Mouse (Mus musculus) hindbrain, embryonic 14.5 days (tissue): ENCODE results near the gene Lrrc28. TPM values are rescaled to one million over a fixed set of nuclear protein-coding genes. Genes with fewer than 3 reads are reported as not detected.
A peak's percentile ranks its signal among the peaks of the same experiment; 100 is the strongest.

Source experiments
- ATAC-seq: fragments of 200-750 bp; cut with Nextera tagmentation; 2 replicates; pipeline ENCODE4 v1.8.0; 2017; ENCODE audit warnings: moderate number of reproducible peaks, mild to moderate bottlenecking, moderate TSS enrichment, moderate library complexity; ENCODE audit not compliant: low FRiP score
- DNase-seq: peaks from one replicate; pipeline ENCODE4 v3.0.0-alpha.2; 2015; ENCODE audit warnings: low spot score
- H3K27ac ChIP-seq: fragments of 300-500 bp; sonication (generic); 2 replicates; pipeline ENCODE4 v1.5.1; 2014; ENCODE audit warnings: mild to moderate bottlenecking, moderate library complexity
- H3K27me3 ChIP-seq: fragments of 300-500 bp; sonication (generic); 2 replicates; pipeline ENCODE4 v1.6.1; 2014; ENCODE audit warnings: mild to moderate bottlenecking, low read length, mixed read lengths; ENCODE audit not compliant: control insufficient read depth, insufficient read depth
- H3K36me3 ChIP-seq: fragments of 300-500 bp; sonication (generic); replicated peaks from 2 replicates; pipeline ENCODE4 v1.6.1; 2014; ENCODE audit not compliant: control insufficient read depth, insufficient read depth
- H3K4me1 ChIP-seq: fragments of 300-500 bp; sonication (generic); replicated peaks from 2 replicates; pipeline ENCODE4 v1.6.1; 2014; ENCODE audit warnings: antibody characterized with exemption, low read length, mixed read lengths; ENCODE audit not compliant: control insufficient read depth, insufficient read depth
- H3K4me2 ChIP-seq: fragments of 300-500 bp; sonication (generic); replicated peaks from 2 replicates; pipeline ENCODE4 v1.6.1; 2014; ENCODE audit warnings: mild to moderate bottlenecking, moderate library complexity
- H3K4me3 ChIP-seq: fragments of 300-500 bp; sonication (generic); replicated peaks from 2 replicates; pipeline ENCODE4 v1.5.1; 2014; ENCODE audit warnings: mild to moderate bottlenecking, low read length
- H3K9ac ChIP-seq: fragments of 300-500 bp; sonication (generic); 2 replicates; pipeline ENCODE4 v1.6.1; 2014
- H3K9me3 ChIP-seq: fragments of 300-500 bp; sonication (generic); 2 replicates; pipeline ENCODE4 v1.6.1; 2016; ENCODE audit warnings: low read length; ENCODE audit not compliant: control insufficient read depth
- WGBS: fragments of 180-500 bp; shearing (Covaris S2); extraction: QIAGEN DNeasy Blood & Tissue Kit; methylation state at CpG from one replicate; pipeline ENCODE4 v1.1.7; 2014; 5-methylcytosine and 5-hydroxymethylcytosine counted together
- polyA plus RNA-seq: library from polyadenylated mRNA; unstranded; fragments of >200 nt; fragmentation: Nextera tagmentation; extraction: Ambion mirVana; gene quantifications from 2 replicates; pipeline ENCODE4 v1.2.1, GENCODE M21; 2014

Gene Lrrc28
- polyA plus RNA-seq, 1 experiment from 2014 or later: 28.4 TPM

- Histone ChIP-seq H3K9ac (no peak overlapping the region), H3K4me1 (no peaks in the 10 kb centered on the region), H3K27me3 (no peaks in the 10 kb centered on the region), H3K4me2 (no peak overlapping the region), H3K36me3 (no peaks in the 10 kb centered on the region), H3K27ac (no peak overlapping the region), H3K9me3 (no peaks in the 10 kb centered on the region), H3K4me3 (no peak overlapping the region)
- WGBS: 90% methylated on average over 7 of the region's 7 CpGs
- ATAC-seq (no peak), DNase-seq (no peak)
Measured at GRCm38 (mm10) chr7:67559486-67559885, 85.6 kb downstream of the Lrrc28 start.

GRCm38 (mm10) chr7:67558230-67558629 is 86.8 kb downstream of the Lrrc28 start:
- H3K9me3 ChIP-seq: no peaks in the 10 kb centered on the region
- H3K4me3 ChIP-seq: no peak overlapping the region
- no peaks in the 10 kb centered on the region for H3K27me3 ChIP-seq
- H3K9ac ChIP-seq: no peak overlapping the region
- no peak overlapping the region for H3K4me2 ChIP-seq
- no peak overlapping the region for H3K27ac ChIP-seq
- H3K4me1 ChIP-seq: no peaks in the 10 kb centered on the region
- DNase-seq: no peak
- no peaks in the 10 kb centered on the region for H3K36me3 ChIP-seq
- ATAC-seq: no peak
- WGBS: 88% methylated on average over 5 of the region's 5 CpGs

GRCm38 (mm10) chr7:67554863-67555262 is 90.2 kb downstream of the Lrrc28 start:
- 94% methylated on average over 2 of the region's 2 CpGs for WGBS
- no peaks in the 10 kb centered on the region for H3K9me3 ChIP-seq
- ATAC-seq (no peak), DNase-seq (no peak)
- no peaks in the 10 kb centered on the region for H3K4me1 ChIP-seq
- H3K4me3 ChIP-seq: no peak overlapping the region
- no peak overlapping the region for H3K9ac ChIP-seq
- no peak overlapping the region for H3K4me2 ChIP-seq
- H3K27ac ChIP-seq: no peak overlapping the region
- H3K36me3 ChIP-seq: no peaks in the 10 kb centered on the region
- no peaks in the 10 kb centered on the region for H3K27me3 ChIP-seq

- WGBS: 84% methylated on average over 2 of the region's 2 CpGs
- H3K36me3 ChIP-seq: no peaks in the 10 kb centered on the region
- DNase-seq (no peak), ATAC-seq (no peak)
- H3K27me3 ChIP-seq: no peaks in the 10 kb centered on the region
- no peak overlapping the region for H3K4me3 ChIP-seq
- H3K9me3 ChIP-seq: no peaks in the 10 kb centered on the region
- no peaks in the 10 kb centered on the region for H3K4me1 ChIP-seq
- no peak overlapping the region for H3K9ac ChIP-seq
- no peak overlapping the region for H3K27ac ChIP-seq
- no peak overlapping the region for H3K4me2 ChIP-seq
Measured at GRCm38 (mm10) chr7:67551242-67551641, 93.8 kb downstream of the Lrrc28 start.

GRCm38 (mm10) chr7:67549073-67549561 is 96.0 kb downstream of the Lrrc28 start:
- peak; percentile 84 for DNase-seq
- WGBS: 31% methylated on average over 6 of the region's 6 CpGs

GRCm38 (mm10) chr7:67548599-67549041 is 96.4 kb downstream of the Lrrc28 start:
- ATAC-seq: peak; percentile 40; the same call in 1 of the 2 replicates
- DNase-seq: no peak
- 73% methylated on average over 6 of the region's 6 CpGs for WGBS

More at GRCm38 (mm10) chr7:67549073-67549561, 96.0 kb downstream of the Lrrc28 start:
- H3K36me3 ChIP-seq: no peaks in the 10 kb centered on the region
- H3K4me2 ChIP-seq: no peak overlapping the region
- no peak overlapping the region for H3K4me3 ChIP-seq
- H3K9ac ChIP-seq: no peak overlapping the region
- H3K9me3 ChIP-seq: no peaks in the 10 kb centered on the region
- ATAC-seq: peak; percentile 77
- H3K27me3 ChIP-seq: no peaks in the 10 kb centered on the region
- no peaks in the 10 kb centered on the region for H3K4me1 ChIP-seq
- no peak overlapping the region for H3K27ac ChIP-seq

GRCm38 (mm10) chr7:67546282-67546681 is 98.8 kb downstream of the Lrrc28 start:
- H3K27me3 ChIP-seq: no peaks in the 10 kb centered on the region

More at GRCm38 (mm10) chr7:67548599-67549041, 96.4 kb downstream of the Lrrc28 start:
- Histone ChIP-seq H3K27me3 (no peaks in the 10 kb centered on the region), H3K4me3 (no peak overlapping the region), H3K9ac (no peak overlapping the region), H3K27ac (no peak overlapping the region), H3K36me3 (0 out of 2 replicates have a peak, but pooled peaks cover under 1% of the 10 kb centered on the region), H3K4me2 (no peak overlapping the region), H3K9me3 (no peaks in the 10 kb centered on the region), H3K4me1 (no peaks in the 10 kb centered on the region)

GRCm38 (mm10) chr7:67544586-67544985 is 100.5 kb downstream of the Lrrc28 start:
- H3K4me1 ChIP-seq: no peaks in the 10 kb centered on the region
- no peaks in the 10 kb centered on the region for H3K9me3 ChIP-seq
- no peak overlapping the region for H3K27ac ChIP-seq
- no peaks in the 10 kb centered on the region for H3K27me3 ChIP-seq
- H3K36me3 ChIP-seq: 0 out of 2 replicates have a peak, but pooled peaks cover 3% of the 10 kb centered on the region
- H3K4me2 ChIP-seq: no peak overlapping the region
- DNase-seq: no peak
- no peak for ATAC-seq
- no peak overlapping the region for H3K4me3 ChIP-seq
- H3K9ac ChIP-seq: no peak overlapping the region

More at GRCm38 (mm10) chr7:67546282-67546681, 98.8 kb downstream of the Lrrc28 start:
- Histone ChIP-seq H3K27ac (no peak overlapping the region), H3K36me3 (0 out of 2 replicates have a peak, but pooled peaks cover 3% of the 10 kb centered on the region), H3K4me1 (no peaks in the 10 kb centered on the region), H3K9ac (no peak overlapping the region), H3K4me2 (no peak overlapping the region), H3K4me3 (no peak overlapping the region), H3K9me3 (no peaks in the 10 kb centered on the region)
- WGBS: 92% methylated on average over 5 of the region's 5 CpGs
- ATAC-seq: no peak
- no peak for DNase-seq

GRCm38 (mm10) chr7:67543641-67544040 is 101.4 kb downstream of the Lrrc28 start:
- 70% methylated on average over 6 of the region's 6 CpGs for WGBS
- H3K4me1 ChIP-seq: no peaks in the 10 kb centered on the region

More at GRCm38 (mm10) chr7:67543641-67544040, 101.4 kb downstream of the Lrrc28 start:
- Histone ChIP-seq H3K9ac (no peak overlapping the region), H3K4me3 (no peak overlapping the region), H3K27me3 (no peaks in the 10 kb centered on the region), H3K4me2 (no peak overlapping the region), H3K27ac (no peak overlapping the region), H3K36me3 (0 out of 2 replicates have a peak, but pooled peaks cover 3% of the 10 kb centered on the region), H3K9me3 (no peaks in the 10 kb centered on the region)
- ATAC-seq (no peak), DNase-seq (no peak)
